Mouse (Mus musculus): ENCODE data around the gene Tnrc6b. TPM values are rescaled to one million over a fixed set of nuclear protein-coding genes. Genes with fewer than 3 reads are reported as not detected.
"Not testable (repeated sequence)": the region's sequence is repeated elsewhere in the genome, so short reads cannot be mapped to it uniquely, and the experiment has no call there.

Gene Tnrc6b
- polyA plus RNA-seq, 1 experiment, result 9.4 TPM

- H3K79me3 ChIP-seq (ENCODE audit: low read depth), result no peaks in the 10 kb centered on the region
- no peak for TF ChIP-seq CEBPB (IDR thresholded peaks at IDR 0.05; ENCODE audit: low read depth)
- no peak for TF ChIP-seq MYOD1 (IDR thresholded peaks at IDR 0.05; ENCODE audit: control insufficient read depth, insufficient read length, low read depth)
- no peak for TF ChIP-seq USF1 (IDR thresholded peaks at IDR 0.05; ENCODE audit: low read depth)
- no peak for TF ChIP-seq CTCF (IDR thresholded peaks at IDR 0.05; ENCODE audit: control insufficient read depth, insufficient read depth, insufficient read length)
- TF ChIP-seq MAX (IDR thresholded peaks at IDR 0.05), result no peak
- no peak for TF ChIP-seq FOSL1 (IDR thresholded peaks at IDR 0.05; ENCODE audit: insufficient read depth, low read length, poor library complexity, severe bottlenecking)
- TF ChIP-seq MYOG (IDR thresholded peaks at IDR 0.05; ENCODE audit: control insufficient read depth, extremely low read depth, insufficient read length), result no peak
- no peaks in the 10 kb centered on the region for H3K27me3 ChIP-seq (ENCODE audit: control insufficient read depth, insufficient read depth, insufficient read length)
- no peak overlapping the region for H3ac ChIP-seq (ENCODE audit: control insufficient read depth, insufficient read length, low read depth)
- H3K36me3 ChIP-seq (ENCODE audit: control insufficient read depth, insufficient read depth), result no peaks in the 10 kb centered on the region
- no peak overlapping the region for H3K4me3 ChIP-seq (ENCODE audit: insufficient read depth, poor library complexity, severe bottlenecking)
- H3K79me2 ChIP-seq (ENCODE audit: control insufficient read depth, insufficient read depth), result no peaks in the 10 kb centered on the region
Observed at GRCm38 (mm10) chr15:80735300-80735699, 24.2 kb downstream of the Tnrc6b start.

GRCm38 (mm10) chr15:80735708-80736107 lies 24.6 kb downstream of the Tnrc6b start:
- H3K27me3 ChIP-seq (ENCODE audit: control insufficient read depth, insufficient read depth, insufficient read length); H3K36me3 ChIP-seq (ENCODE audit: control insufficient read depth, insufficient read depth); H3ac ChIP-seq (ENCODE audit: control insufficient read depth, insufficient read length, low read depth); H3K4me3 ChIP-seq (ENCODE audit: insufficient read depth, poor library complexity, severe bottlenecking); H3K79me3 ChIP-seq (ENCODE audit: low read depth); H3K79me2 ChIP-seq (ENCODE audit: control insufficient read depth, insufficient read depth): not testable (repeated sequence)

GRCm38 (mm10) chr15:80736553-80736952 lies 25.4 kb downstream of the Tnrc6b start:
- H3K27me3 ChIP-seq (ENCODE audit: control insufficient read depth, insufficient read depth, insufficient read length), result no peaks in the 10 kb centered on the region
- H3ac ChIP-seq (ENCODE audit: control insufficient read depth, insufficient read length, low read depth), result no peak overlapping the region
- H3K36me3 ChIP-seq (ENCODE audit: control insufficient read depth, insufficient read depth), result no peaks in the 10 kb centered on the region
- no peak overlapping the region for H3K4me3 ChIP-seq (ENCODE audit: insufficient read depth, poor library complexity, severe bottlenecking)
- TF ChIP-seq CEBPB (IDR thresholded peaks at IDR 0.05; ENCODE audit: low read depth) (no peak), MYOD1 (IDR thresholded peaks at IDR 0.05; ENCODE audit: control insufficient read depth, insufficient read length, low read depth) (no peak), CTCF (IDR thresholded peaks at IDR 0.05; ENCODE audit: control insufficient read depth, insufficient read depth, insufficient read length) (no peak)
- no peaks in the 10 kb centered on the region for H3K79me2 ChIP-seq (ENCODE audit: control insufficient read depth, insufficient read depth)
- H3K79me3 ChIP-seq (ENCODE audit: low read depth), result no peaks in the 10 kb centered on the region

GRCm38 (mm10) chr15:80738244-80738643 lies 27.1 kb downstream of the Tnrc6b start:
- no peak overlapping the region for H3K4me3 ChIP-seq (ENCODE audit: insufficient read depth, poor library complexity, severe bottlenecking)
- H3K36me3 ChIP-seq (ENCODE audit: control insufficient read depth, insufficient read depth), result no peaks in the 10 kb centered on the region
- H3ac ChIP-seq (ENCODE audit: control insufficient read depth, insufficient read length, low read depth), result no peak overlapping the region
- H3K79me3 ChIP-seq (ENCODE audit: low read depth), result no peaks in the 10 kb centered on the region
- TF ChIP-seq MYOD1 (IDR thresholded peaks at IDR 0.05; ENCODE audit: control insufficient read depth, insufficient read length, low read depth), result no peak
- TF ChIP-seq USF1 (IDR thresholded peaks at IDR 0.05; ENCODE audit: low read depth), result no peak
- TF ChIP-seq MAX (IDR thresholded peaks at IDR 0.05), result no peak
- TF ChIP-seq CTCF (IDR thresholded peaks at IDR 0.05; ENCODE audit: control insufficient read depth, insufficient read depth, insufficient read length), result no peak
- TF ChIP-seq MYOG (IDR thresholded peaks at IDR 0.05; ENCODE audit: control insufficient read depth, extremely low read depth, insufficient read length), result no peak
- TF ChIP-seq CEBPB (IDR thresholded peaks at IDR 0.05; ENCODE audit: low read depth), result no peak
- no peak for TF ChIP-seq FOSL1 (IDR thresholded peaks at IDR 0.05; ENCODE audit: insufficient read depth, low read length, poor library complexity, severe bottlenecking)
- H3K79me2 ChIP-seq (ENCODE audit: control insufficient read depth, insufficient read depth), result no peaks in the 10 kb centered on the region
- no peaks in the 10 kb centered on the region for H3K27me3 ChIP-seq (ENCODE audit: control insufficient read depth, insufficient read depth, insufficient read length)

GRCm38 (mm10) chr15:80739972-80740371 lies 28.9 kb downstream of the Tnrc6b start:
- no peak overlapping the region for H3ac ChIP-seq (ENCODE audit: control insufficient read depth, insufficient read length, low read depth)
- no peaks in the 10 kb centered on the region for H3K79me2 ChIP-seq (ENCODE audit: control insufficient read depth, insufficient read depth)
- TF ChIP-seq MYOG (IDR thresholded peaks at IDR 0.05; ENCODE audit: control insufficient read depth, extremely low read depth, insufficient read length) (no peak), CTCF (IDR thresholded peaks at IDR 0.05; ENCODE audit: control insufficient read depth, insufficient read depth, insufficient read length) (no peak), USF1 (IDR thresholded peaks at IDR 0.05; ENCODE audit: low read depth) (no peak), MAX (IDR thresholded peaks at IDR 0.05) (no peak), MYOD1 (IDR thresholded peaks at IDR 0.05; ENCODE audit: control insufficient read depth, insufficient read length, low read depth) (no peak), CEBPB (IDR thresholded peaks at IDR 0.05; ENCODE audit: low read depth) (no peak), FOSL1 (IDR thresholded peaks at IDR 0.05; ENCODE audit: insufficient read depth, low read length, poor library complexity, severe bottlenecking) (no peak)
- H3K27me3 ChIP-seq (ENCODE audit: control insufficient read depth, insufficient read depth, insufficient read length), result no peaks in the 10 kb centered on the region
- H3K4me3 ChIP-seq (ENCODE audit: insufficient read depth, poor library complexity, severe bottlenecking), result no peak overlapping the region
- no peaks in the 10 kb centered on the region for H3K79me3 ChIP-seq (ENCODE audit: low read depth)
- no peaks in the 10 kb centered on the region for H3K36me3 ChIP-seq (ENCODE audit: control insufficient read depth, insufficient read depth)

GRCm38 (mm10) chr15:80741836-80742235 lies 30.7 kb downstream of the Tnrc6b start:
- Histone ChIP-seq H3K27me3 (ENCODE audit: control insufficient read depth, insufficient read depth, insufficient read length) (no peaks in the 10 kb centered on the region), H3K79me2 (ENCODE audit: control insufficient read depth, insufficient read depth) (no peaks in the 10 kb centered on the region), H3K4me3 (ENCODE audit: insufficient read depth, poor library complexity, severe bottlenecking) (no peak overlapping the region), H3K79me3 (ENCODE audit: low read depth) (no peaks in the 10 kb centered on the region), H3ac (ENCODE audit: control insufficient read depth, insufficient read length, low read depth) (no peak overlapping the region), H3K36me3 (ENCODE audit: control insufficient read depth, insufficient read depth) (no peaks in the 10 kb centered on the region)
- TF ChIP-seq USF1 (IDR thresholded peaks at IDR 0.05; ENCODE audit: low read depth) (no peak), FOSL1 (IDR thresholded peaks at IDR 0.05; ENCODE audit: insufficient read depth, low read length, poor library complexity, severe bottlenecking) (no peak), MAX (IDR thresholded peaks at IDR 0.05) (no peak), CTCF (IDR thresholded peaks at IDR 0.05; ENCODE audit: control insufficient read depth, insufficient read depth, insufficient read length) (no peak), MYOG (IDR thresholded peaks at IDR 0.05; ENCODE audit: control insufficient read depth, extremely low read depth, insufficient read length) (no peak), CEBPB (IDR thresholded peaks at IDR 0.05; ENCODE audit: low read depth) (no peak), MYOD1 (IDR thresholded peaks at IDR 0.05; ENCODE audit: control insufficient read depth, insufficient read length, low read depth) (no peak)
